Mouse (Mus musculus) ES-Bruce4 (cell line): ENCODE results near the gene Lipt1.

Source experiments
- CTCF ChIP-seq: IDR thresholded peaks from one replicate; pipeline ENCODE4 v1.8.1; 2011; ENCODE audit warnings: low read depth, low read length
- EP300 ChIP-seq: IDR thresholded peaks from 2 replicates; pipeline ENCODE4 v1.6.1; 2011; ENCODE audit warnings: low read depth, low read length; ENCODE audit not compliant: insufficient read depth

DNA sequence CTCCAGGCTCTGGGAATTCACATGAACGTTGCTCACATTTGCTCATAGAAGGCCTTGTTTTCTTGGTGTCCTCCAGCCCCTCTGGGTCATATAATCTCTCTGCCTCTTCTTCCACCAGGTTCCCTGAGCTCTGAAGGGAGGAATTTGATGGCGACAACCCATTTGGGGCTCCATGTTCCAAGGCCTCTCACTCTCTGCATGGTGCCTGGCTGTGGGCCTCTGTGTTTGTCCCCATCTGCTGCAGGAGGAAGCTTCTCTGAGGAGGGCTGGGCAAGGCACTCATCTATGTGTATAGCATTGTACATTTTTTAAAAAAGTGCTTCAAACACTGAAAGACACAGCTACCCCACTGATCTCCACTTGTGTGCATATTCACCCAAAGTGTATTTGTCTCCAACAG, 39.9 kb upstream of the Lipt1 start:
- TF ChIP-seq CTCF (no peak), EP300 (no peak)
